Mouse (Mus musculus) spleen, postnatal 4 days (tissue): ENCODE measurements at regions not wholly inside any gene's neighbourhood (a gene's known extent, or its start where the extent isn't known, plus 50 kb on each side); places are given as distances from the start of the nearest gene placed in this dataset.

Experiments
- DNase-seq, 2 experiments: peaks; one replicate each; pipeline ENCODE4 v3.0.0; 2022; ENCODE audit warnings: low spot score in 2 of 2

GRCm38 (mm10) chr9:74650036-74650435, 211.7 kb upstream of the Onecut1 start:
- DNase-seq = peak in 1 of 2 experiments; percentile 41

DNA sequence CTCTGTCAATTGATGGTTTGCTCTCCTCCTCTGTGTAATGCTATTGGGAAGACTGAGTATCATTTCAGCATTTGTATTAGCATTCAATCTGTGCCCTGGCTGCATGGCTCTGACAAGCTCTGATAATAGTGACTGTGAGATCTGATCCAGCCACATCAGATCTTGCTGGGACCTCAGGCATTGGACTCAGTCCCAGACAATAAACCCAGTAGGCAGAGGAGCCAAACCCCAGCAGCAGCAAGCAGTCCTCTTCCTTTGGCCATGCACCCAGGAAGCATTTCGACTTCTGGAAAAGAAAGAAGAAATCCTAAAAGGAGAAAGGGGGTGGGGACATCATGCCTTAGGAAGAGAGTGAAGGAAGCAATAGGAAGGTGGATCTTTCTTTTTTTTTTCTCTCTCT, 205.8 kb upstream of the Onecut1 start:
- no peak for DNase-seq

DNA sequence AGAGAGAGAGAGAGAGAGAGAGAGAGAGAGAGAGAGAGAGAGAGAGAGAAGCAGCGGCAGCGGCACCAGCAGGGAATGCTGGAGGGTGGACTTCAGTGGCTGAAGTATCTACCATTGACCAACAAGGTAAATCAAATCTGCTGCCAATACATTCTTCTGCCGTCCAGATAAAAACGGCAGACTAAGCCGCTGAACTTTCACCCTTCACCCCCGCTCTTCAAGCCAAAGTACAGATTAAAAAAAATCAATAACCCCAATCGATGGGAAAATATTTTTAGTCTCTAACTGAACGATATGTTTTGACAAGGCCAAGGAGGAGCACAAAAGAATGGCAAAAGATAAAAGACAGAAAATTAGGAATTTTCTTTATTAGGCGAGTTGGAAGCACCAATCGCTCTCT, 205.3 kb upstream of the Onecut1 start:
- DNase-seq = no peak

- DNase-seq = no peak
Observed at GRCm38 (mm10) chr9:74671356-74671952, 190.3 kb upstream of the Onecut1 start.

DNA sequence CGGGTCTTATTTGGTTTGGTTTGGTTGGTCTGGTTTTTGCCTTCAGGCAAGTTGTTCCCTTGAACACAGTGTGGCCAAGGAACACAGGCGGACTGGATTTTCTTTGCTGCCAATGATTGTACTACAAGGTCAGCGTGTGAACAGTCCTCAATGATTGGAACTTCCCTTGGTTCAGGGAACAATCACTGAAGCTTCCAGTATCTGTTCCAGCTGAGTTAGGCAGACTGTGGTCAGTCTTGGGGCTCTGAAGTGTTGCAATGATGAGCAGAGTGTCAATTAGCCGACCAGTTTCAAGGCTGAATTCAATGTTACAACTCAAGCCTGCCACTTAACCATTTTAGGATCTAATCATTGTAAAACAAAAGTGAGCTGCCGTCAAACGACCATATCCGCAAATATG, 189.5 kb upstream of the Onecut1 start:
- DNase-seq = no peak

GRCm38 (mm10) chr9:74698229-74698628, 163.5 kb upstream of the Onecut1 start:
- no peak for DNase-seq

GRCm38 (mm10) chr9:74705698-74706097, 156.0 kb upstream of the Onecut1 start:
- DNase-seq = no peak

GRCm38 (mm10) chr9:74707608-74708007, 154.1 kb upstream of the Onecut1 start:
- no peak for DNase-seq

DNA sequence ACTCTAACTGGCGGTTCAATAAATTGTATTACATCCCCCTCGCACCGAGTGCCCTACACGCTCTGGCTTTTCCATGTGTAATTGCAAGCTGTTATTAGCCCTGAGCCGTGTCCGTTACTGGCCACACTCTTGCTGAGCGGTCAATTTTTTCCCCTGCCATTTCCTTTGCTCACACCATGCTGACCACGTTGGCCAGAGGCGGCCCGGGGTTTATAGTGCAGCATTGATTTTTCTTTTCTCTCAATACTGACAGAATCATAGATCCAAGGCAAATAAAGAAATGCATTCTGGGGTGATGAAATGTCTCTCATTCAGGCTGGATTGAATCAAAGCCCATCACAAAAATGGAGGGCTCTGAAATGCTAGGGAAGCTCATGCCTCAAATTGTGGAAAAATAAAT, 150.0 kb upstream of the Onecut1 start:
- DNase-seq = no peak

DNA sequence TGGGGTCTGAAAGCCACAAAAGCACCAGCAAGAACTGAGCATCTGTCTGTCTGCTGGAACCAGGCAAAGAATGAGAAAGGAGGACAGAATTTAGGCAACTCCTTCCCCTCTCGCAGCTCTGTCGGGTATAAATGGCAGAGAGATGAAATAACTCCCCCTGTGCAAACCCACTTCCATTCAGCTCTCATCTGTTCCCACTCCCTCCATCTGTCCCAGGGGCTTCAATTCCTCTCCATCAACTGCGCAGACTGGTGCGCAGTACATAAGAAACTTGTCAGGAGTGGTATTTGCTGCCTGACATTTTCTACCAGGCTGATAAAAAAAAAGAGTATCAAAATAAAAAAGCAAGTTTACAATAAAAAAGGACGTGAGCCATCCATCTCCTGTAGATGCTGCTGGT, 129.3 kb upstream of the Onecut1 start:
- no peak for DNase-seq

DNA sequence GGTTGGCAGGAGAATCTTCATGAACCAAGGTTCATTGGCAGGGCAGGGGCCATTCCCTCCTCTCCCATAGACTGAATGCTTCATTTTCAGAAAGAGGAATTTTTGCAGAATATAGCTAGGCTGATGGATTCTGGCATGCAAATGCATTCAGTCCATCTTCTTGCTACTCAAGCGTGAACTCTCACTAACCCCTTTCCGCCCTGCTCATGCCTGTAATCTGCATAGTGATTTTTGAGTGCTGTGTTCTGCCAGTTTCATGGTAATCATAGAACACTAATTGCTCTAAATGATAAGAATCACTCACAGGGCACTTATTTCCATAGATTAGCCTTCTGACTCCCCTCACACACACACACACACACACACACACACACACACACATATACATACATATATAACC, 119.8 kb upstream of the Onecut1 start:
- DNase-seq = no peak

- no peak for DNase-seq
Observed at GRCm38 (mm10) chr9:74747886-74748285, 113.8 kb upstream of the Onecut1 start.

GRCm38 (mm10) chr9:74758025-74758424, 103.7 kb upstream of the Onecut1 start:
- no peak for DNase-seq

- DNase-seq = no peak
Observed at GRCm38 (mm10) chr9:74758876-74759275, 102.8 kb upstream of the Onecut1 start.

DNA sequence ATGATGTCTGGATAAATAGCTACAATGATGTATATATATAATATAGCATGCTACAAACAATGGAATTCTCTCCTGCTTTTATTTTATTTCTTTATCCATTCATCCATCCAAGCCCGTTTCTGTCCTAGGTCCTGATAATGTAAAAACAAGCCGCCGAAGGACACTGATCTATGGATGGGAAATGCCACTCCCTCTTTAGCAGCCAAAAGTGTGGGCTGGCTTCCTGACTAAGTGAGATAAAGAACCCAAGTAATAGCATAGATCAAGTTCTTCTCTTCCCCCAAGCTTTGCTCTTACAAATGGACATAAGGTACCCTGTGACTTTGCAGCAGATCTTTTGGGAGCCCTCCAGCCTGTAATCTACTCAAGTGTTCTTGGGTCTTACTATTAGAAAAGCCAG, 81.3 kb upstream of the Onecut1 start:
- no peak for DNase-seq

DNA sequence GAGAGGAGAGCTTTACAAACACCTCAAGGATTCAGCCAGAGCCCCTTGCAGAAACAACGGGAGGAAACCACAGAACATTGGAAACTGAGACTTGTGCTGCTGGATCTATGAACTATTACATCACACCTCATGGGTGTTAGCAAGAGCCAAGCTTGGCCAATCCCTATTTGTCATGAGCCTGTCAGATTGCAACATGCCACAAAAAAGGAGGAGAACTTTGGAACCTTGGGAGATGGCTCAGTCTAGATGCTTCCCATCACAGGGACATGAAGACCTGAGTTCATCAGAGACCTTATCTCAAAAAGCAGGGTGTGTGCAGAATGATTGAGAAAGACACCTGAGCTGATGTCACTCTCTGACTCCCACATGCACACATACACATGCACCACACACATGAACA, 68.3 kb upstream of the Onecut1 start:
- DNase-seq = no peak

- DNase-seq = no peak
Observed at GRCm38 (mm10) chr9:74795994-74796393, 65.7 kb upstream of the Onecut1 start.

DNA sequence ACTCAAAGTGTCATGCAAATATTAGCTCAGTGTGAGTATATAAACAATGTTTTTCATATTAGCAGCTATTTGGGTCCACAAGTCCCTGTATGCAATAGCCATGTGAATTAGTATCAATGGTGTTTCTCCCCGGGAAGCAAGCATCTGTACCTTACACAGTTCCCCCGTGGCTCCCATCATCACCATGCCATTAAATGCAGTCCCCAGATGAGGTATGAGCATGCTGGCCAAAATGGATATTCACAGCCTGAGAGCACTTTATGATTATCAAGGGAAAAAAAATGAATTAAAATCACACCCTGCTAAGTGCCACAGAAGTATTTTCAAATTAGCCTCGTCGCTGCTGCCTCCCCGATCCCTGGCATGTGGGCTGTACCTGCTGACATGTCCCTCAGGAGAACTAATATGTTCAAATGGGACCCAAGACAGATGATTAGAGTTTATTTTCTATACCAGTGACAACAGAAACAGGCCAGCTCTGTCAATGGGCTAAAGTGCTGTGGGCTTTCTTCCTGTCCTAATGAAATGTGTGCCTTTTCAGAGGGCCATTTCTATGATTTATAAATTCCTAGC, 64.4 kb upstream of the Onecut1 start:
- no peak for DNase-seq

DNA sequence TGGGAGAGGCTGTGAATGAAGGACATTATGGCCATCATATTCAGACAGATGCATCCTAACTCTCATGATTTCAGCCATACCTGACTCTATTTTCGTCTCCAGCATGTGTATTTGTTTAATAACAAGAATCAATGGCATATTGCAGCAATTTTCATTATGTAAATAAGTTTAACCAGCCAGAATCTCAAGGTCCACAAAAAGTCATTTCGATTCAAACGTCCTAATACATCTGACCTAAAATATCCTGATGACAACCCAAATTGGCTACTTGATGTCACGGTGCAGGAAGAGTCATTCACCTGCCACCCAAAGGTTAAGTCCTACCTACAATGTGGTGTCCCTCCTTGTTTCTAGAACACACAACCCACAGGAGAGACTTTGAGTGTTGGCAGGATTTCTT, 60.6 kb upstream of the Onecut1 start:
- DNase-seq = no peak

GRCm38 (mm10) chr9:74811437-74811836, 50.3 kb upstream of the Onecut1 start:
- no peak for DNase-seq
